Mouse (Mus musculus): ENCODE measurements at regions not wholly inside any gene's neighbourhood (a gene's known extent, or its start where the extent isn't known, plus 50 kb on each side); places are given as distances from the start of the nearest gene placed in this dataset.

DNA sequence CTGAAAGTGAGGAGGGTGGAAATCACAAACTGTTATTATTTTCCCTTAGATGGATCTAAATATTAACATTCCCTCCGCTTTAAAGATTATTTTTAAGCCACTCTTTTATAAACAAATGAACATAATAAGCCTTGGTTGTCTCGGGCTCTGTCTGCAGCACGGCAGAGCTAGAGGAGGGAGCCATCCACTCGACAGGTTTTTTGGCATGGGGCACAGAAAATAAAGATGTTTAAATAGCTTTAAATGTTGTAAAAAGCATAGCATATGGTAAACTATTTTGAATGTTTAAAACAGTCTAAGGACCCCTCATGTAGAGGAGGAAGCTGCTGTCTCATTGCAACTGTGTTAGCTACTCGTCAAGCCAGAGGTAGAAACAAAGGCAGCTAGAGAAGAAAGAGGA is 338.4 kb downstream of the Kcnrg start:
- no peaks in the 10 kb centered on the region for H3K27me3 ChIP-seq (ENCODE audit: control insufficient read depth)
- H3K36me3 ChIP-seq (ENCODE audit: control insufficient read depth) = no peaks in the 10 kb centered on the region
- TF ChIP-seq GATA1 (IDR thresholded peaks at IDR 0.05; ENCODE audit: low read length) = no peak
- TF ChIP-seq TAL1 (IDR thresholded peaks at IDR 0.05; ENCODE audit: low read length) = no peak
- no peaks in the 10 kb centered on the region for H3K4me1 ChIP-seq (ENCODE audit: control insufficient read depth)
- no peaks in the 10 kb centered on the region for H3K9me3 ChIP-seq (ENCODE audit: control insufficient read depth, low read length)
- H3K4me3 ChIP-seq (replicated peaks) = no peak overlapping the region

DNA sequence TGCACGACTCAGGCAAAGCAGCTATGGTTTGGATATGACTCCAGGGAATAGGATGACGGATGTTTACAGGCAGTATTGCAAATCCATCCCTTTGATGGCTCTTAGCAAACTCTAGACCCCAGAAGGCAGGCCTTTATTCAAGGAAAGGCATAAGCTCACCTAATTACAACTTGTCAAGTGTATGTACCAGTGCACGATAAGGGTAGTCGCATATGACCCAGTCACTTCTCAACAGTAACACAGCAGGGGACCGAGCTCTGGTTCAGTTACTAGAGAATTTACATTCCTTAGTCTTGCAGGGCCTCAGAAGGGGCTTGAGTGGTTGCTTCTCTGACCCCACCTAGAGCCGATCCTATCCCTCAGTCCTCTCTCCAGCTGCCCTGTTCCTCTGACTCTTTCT is 342.2 kb downstream of the Kcnrg start:
- Histone ChIP-seq H3K27me3 (ENCODE audit: control insufficient read depth) (no peaks in the 10 kb centered on the region), H3K4me1 (ENCODE audit: control insufficient read depth) (no peaks in the 10 kb centered on the region), H3K9me3 (ENCODE audit: control insufficient read depth, low read length) (no peaks in the 10 kb centered on the region), H3K4me3 (replicated peaks) (no peak overlapping the region), H3K36me3 (ENCODE audit: control insufficient read depth) (no peaks in the 10 kb centered on the region)
- TF ChIP-seq TAL1 (IDR thresholded peaks at IDR 0.05; ENCODE audit: low read length) = no peak
- TF ChIP-seq GATA1 (IDR thresholded peaks at IDR 0.05; ENCODE audit: low read length) = no peak

DNA sequence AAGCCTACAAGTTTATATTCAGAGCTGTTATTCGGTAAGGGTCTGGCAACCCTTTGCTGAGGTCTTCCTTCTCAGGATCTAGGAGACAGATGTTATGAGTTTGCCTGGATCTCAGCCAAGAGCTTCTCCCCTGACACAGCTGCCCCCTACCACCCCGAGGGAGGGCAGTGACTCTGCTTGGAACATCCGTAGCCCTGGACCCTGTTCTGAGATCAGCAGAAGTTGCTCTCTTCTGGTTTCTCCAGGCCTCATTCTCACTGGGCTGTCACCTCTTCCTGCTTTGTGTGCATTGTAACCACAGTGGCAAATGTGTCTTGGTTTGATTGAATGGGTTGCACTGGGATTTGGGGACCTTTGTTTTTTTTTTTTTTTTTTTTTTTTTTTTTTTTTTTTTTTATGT is 342.4 kb upstream of the Rnaseh2b start:
- no peaks in the 10 kb centered on the region for H3K27me3 ChIP-seq (ENCODE audit: control insufficient read depth)
- TF ChIP-seq GATA1 (IDR thresholded peaks at IDR 0.05; ENCODE audit: low read length) = no peak
- no peak for TF ChIP-seq TAL1 (IDR thresholded peaks at IDR 0.05; ENCODE audit: low read length)
- no peaks in the 10 kb centered on the region for H3K4me1 ChIP-seq (ENCODE audit: control insufficient read depth)
- H3K9me3 ChIP-seq (ENCODE audit: control insufficient read depth, low read length) = no peaks in the 10 kb centered on the region
- H3K4me3 ChIP-seq (replicated peaks) = no peak overlapping the region
- no peaks in the 10 kb centered on the region for H3K36me3 ChIP-seq (ENCODE audit: control insufficient read depth)

DNA sequence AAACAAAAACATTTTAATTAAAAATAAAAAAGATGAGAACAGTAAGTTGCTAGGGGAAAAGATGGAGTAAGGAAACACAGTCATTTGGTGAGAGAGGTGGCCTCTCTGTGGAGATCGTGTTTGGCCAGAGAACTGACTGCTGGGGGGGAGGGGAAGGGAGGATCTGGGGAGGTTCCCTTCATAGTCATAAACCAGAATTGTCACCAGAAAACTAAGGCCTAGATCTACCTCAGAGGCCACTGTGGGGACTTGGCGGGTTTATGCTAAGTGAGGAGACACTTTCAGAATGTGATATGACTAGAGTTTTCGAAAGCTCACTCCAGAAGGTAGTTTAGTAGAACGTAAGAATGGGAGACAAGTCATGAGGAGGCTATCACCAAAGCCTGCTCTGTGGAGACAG is 339.4 kb upstream of the Rnaseh2b start:
- Histone ChIP-seq H3K27me3 (ENCODE audit: control insufficient read depth) (no peaks in the 10 kb centered on the region), H3K36me3 (ENCODE audit: control insufficient read depth) (no peaks in the 10 kb centered on the region), H3K4me1 (ENCODE audit: control insufficient read depth) (no peaks in the 10 kb centered on the region), H3K4me3 (replicated peaks) (no peak overlapping the region), H3K9me3 (ENCODE audit: control insufficient read depth, low read length) (no peaks in the 10 kb centered on the region)
- TF ChIP-seq GATA1 (IDR thresholded peaks at IDR 0.05; ENCODE audit: low read length) (no peak), TAL1 (IDR thresholded peaks at IDR 0.05; ENCODE audit: low read length) (no peak)

DNA sequence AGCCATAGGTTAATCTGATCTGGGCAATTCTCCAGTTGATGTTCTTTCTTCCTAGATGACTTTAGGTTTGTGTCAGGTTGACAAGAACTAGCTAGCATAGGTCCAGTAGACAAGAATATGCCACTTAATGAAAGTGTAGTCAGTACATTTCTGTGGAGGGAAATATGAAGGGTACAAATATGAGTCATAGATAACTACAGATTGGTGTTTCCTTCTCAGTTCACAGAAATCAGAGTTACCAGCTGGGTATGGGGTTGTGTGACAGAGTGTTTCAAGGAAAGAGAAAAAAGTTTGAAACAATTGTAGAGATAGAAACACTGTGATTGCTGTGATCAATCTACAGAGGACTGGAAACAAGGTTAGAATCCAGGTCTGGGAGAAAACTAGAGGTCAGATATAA is 337.0 kb upstream of the Rnaseh2b start:
- no peak for TF ChIP-seq TAL1 (IDR thresholded peaks at IDR 0.05; ENCODE audit: low read length)
- no peak for TF ChIP-seq GATA1 (IDR thresholded peaks at IDR 0.05; ENCODE audit: low read length)
- H3K4me3 ChIP-seq (replicated peaks) = no peak overlapping the region
- no peaks in the 10 kb centered on the region for H3K4me1 ChIP-seq (ENCODE audit: control insufficient read depth)
- no peaks in the 10 kb centered on the region for H3K9me3 ChIP-seq (ENCODE audit: control insufficient read depth, low read length)
- H3K27me3 ChIP-seq (ENCODE audit: control insufficient read depth) = no peaks in the 10 kb centered on the region
- H3K36me3 ChIP-seq (ENCODE audit: control insufficient read depth) = no peaks in the 10 kb centered on the region

DNA sequence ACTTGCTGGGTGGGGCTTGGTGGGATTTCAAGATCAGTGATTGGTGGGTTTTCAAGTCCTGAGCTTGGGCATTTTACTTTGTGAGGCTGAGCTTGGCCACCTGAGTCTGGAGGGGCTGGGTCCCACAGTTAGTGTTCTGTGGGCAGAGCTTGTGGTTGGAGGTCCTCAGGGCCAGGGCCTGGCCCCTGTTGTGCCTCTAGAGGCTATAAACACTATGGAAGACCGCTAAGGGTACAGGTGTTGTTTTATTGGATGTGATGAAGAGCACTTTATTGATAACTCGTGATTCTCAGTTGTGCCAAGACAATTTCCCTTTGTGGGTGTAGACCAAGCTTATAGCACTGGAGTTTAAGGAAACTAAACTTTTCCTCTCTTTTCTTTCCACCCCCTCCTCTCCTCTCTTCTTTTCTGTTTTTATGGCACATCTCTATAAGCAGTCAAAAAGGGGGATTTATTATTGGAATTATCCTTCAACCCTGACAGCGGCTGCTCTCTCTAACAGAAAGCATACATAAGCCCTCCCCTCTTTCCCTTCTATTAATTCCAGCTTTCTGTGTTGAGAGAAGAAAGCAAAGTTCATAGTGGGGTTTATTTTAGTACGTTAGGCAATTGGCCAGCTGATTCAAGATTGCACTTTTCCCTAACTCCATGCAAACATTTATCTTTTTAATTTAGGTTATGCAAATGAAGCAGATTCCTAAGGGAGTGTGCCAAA is 332.0 kb upstream of the Rnaseh2b start:
- Histone ChIP-seq H3K4me1 (ENCODE audit: control insufficient read depth) (no peaks in the 10 kb centered on the region), H3K4me3 (replicated peaks) (no peak overlapping the region), H3K36me3 (ENCODE audit: control insufficient read depth) (no peaks in the 10 kb centered on the region), H3K27me3 (ENCODE audit: control insufficient read depth) (no peaks in the 10 kb centered on the region), H3K9me3 (ENCODE audit: control insufficient read depth, low read length) (no peaks in the 10 kb centered on the region)
- TF ChIP-seq TAL1 (IDR thresholded peaks at IDR 0.05; ENCODE audit: low read length) = no peak
- no peak for TF ChIP-seq GATA1 (IDR thresholded peaks at IDR 0.05; ENCODE audit: low read length)

DNA sequence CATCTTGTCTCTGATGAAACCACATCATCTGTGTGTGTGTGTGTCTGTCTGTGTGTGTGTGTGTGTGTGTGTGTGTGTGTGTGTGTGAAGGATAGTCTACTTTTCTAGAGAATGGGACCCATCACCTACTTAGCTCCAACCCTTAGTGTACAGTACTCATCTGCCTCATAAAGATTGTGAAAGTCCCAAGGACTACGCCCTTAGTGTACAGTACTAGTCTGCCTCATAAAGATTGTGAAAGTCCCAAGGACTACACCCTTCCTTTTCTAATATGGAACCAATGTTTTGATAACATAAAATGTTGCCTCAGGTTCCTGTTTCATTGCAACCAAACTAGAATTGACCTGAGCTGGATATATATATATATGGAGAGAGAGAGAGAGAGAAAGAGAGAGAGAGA is 323.9 kb upstream of the Rnaseh2b start:
- Histone ChIP-seq H3K4me3 (replicated peaks) (no peak overlapping the region), H3K9me3 (ENCODE audit: control insufficient read depth, low read length) (no peaks in the 10 kb centered on the region), H3K27me3 (ENCODE audit: control insufficient read depth) (no peaks in the 10 kb centered on the region), H3K36me3 (ENCODE audit: control insufficient read depth) (no peaks in the 10 kb centered on the region), H3K4me1 (ENCODE audit: control insufficient read depth) (no peaks in the 10 kb centered on the region)
- TF ChIP-seq TAL1 (IDR thresholded peaks at IDR 0.05; ENCODE audit: low read length) (no peak), GATA1 (IDR thresholded peaks at IDR 0.05; ENCODE audit: low read length) (no peak)

DNA sequence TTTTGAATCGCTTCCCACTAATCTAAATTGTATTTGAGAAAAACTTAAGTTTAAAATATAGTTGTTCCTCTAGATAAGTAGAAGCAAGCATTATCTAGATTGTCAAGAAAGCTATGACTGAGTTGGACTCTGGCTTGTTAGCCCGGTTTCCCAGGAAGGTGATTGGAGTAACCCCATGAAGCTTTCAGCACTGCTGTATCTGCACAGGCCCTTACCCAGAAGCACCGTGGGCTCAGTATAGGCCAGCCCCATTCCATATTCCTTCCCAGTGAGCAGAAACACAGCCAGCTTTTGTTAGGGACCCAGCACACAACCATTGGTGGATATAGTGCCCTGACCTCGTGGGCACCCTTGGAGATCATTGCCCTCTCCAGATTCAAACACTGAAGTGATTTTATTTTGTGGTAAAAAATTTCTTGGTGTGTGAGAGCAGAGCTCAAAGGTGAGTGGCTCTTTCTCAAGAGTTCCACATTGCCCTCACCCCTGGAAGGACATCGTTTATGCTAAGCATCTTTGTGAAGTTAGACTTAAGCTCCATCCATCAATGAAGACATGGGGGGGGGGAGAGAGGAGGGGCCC is 323.3 kb upstream of the Rnaseh2b start:
- H3K4me1 ChIP-seq (ENCODE audit: control insufficient read depth) = no peaks in the 10 kb centered on the region
- H3K9me3 ChIP-seq (ENCODE audit: control insufficient read depth, low read length) = no peaks in the 10 kb centered on the region
- H3K4me3 ChIP-seq (replicated peaks) = no peak overlapping the region
- H3K27me3 ChIP-seq (ENCODE audit: control insufficient read depth) = no peaks in the 10 kb centered on the region
- TF ChIP-seq GATA1 (IDR thresholded peaks at IDR 0.05; ENCODE audit: low read length) (no peak), TAL1 (IDR thresholded peaks at IDR 0.05; ENCODE audit: low read length) (no peak)
- no peaks in the 10 kb centered on the region for H3K36me3 ChIP-seq (ENCODE audit: control insufficient read depth)

DNA sequence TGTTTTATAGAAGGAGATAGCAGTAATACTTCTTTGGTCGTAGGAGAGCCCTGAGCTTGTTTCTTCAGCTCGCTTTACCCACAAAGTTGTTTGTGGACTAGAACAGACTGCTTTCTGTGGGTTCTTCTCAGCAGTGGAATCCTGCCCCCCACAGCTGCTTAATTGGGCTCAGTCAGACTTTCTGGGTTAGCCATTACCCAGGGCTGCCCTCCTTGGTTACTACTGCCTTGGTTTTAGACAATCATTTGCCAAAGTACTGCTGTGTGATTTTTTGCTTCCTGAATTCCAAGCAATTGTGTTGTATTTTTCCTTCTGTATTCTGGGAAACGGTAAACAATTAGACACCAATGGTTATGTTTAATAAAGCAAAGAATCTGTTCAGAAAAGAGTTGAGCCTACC is 321.8 kb upstream of the Rnaseh2b start:
- no peaks in the 10 kb centered on the region for H3K36me3 ChIP-seq (ENCODE audit: control insufficient read depth)
- TF ChIP-seq TAL1 (IDR thresholded peaks at IDR 0.05; ENCODE audit: low read length) (no peak), GATA1 (IDR thresholded peaks at IDR 0.05; ENCODE audit: low read length) (no peak)
- H3K9me3 ChIP-seq (ENCODE audit: control insufficient read depth, low read length) = no peaks in the 10 kb centered on the region
- H3K4me1 ChIP-seq (ENCODE audit: control insufficient read depth) = no peaks in the 10 kb centered on the region
- H3K4me3 ChIP-seq (replicated peaks) = no peak overlapping the region
- no peaks in the 10 kb centered on the region for H3K27me3 ChIP-seq (ENCODE audit: control insufficient read depth)

Measured in erythroblast, embryonic 14.5 days (primary cell).